In the genomic region with DNA sequence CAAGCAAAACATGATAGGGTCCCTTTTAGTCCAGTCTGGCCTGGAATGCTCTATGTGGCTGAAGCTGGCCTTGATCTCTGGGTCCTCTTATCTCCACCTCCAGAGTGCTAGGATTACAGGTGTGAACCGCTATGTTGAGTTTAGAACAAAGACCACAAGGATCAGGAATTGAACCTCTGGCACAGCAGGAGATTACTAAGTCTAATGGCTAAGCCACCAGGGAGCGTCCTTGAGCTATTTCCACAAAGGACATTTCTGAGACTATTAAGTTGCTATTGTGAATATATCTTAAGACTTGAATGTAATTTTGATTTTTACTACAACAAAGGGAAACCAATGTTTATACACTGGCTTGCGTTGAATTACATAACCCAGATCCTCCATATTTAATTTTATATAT, we compare ENCODE assay signal across 9 mouse cellular contexts. TPM values are rescaled to one million over a fixed set of nuclear protein-coding genes. Genes with fewer than 3 reads are reported as not detected.
DNase-seq lines count a peak whose midpoint lies in the region; TF ChIP-seq lines count a peak whose summit lies in the region.
"Had no signal": no experiment of that assay in that cellular context is flagged by ENCODE, and none has a peak within 500 bp of the region (broad histone marks: within the 10 kb centered on the region; RNA-seq: fewer than 3 reads in every experiment).

No protein-coding gene starts in this region.

- peak; percentile 70 for TF ChIP-seq CTCF in gastrocnemius, adult 2 months (IDR thresholded peaks at IDR 0.05)

- intact Hi-C loops in gastrocnemius, adult 2 months (cut with DNase I): loop anchor here (1.0 to 10.0 kb wide), 3 partner anchors 188 to 435 kb away; no protein-coding TSS in a partner anchor
- intact Hi-C loops in gastrocnemius, postnatal 14 days (cut with DNase I; ENCODE audit: low total_unique reads): loop anchor here (5.0 to 10.0 kb wide), 2 partner anchors 190 to 262 kb away; no protein-coding TSS in a partner anchor

- DNase-seq in gastrocnemius, adult 2 months: peak; percentile 42
- no peak for DNase-seq in gastrocnemius, postnatal 4 days (ENCODE audit: low spot score in 2 of 2)
- DNase-seq in right cerebral cortex, postnatal 14 days: peak; percentile 15
- no peak for DNase-seq in right cerebral cortex, postnatal 10 days (ENCODE audit: low spot score in 2 of 2)
- DNase-seq in gastrocnemius, postnatal 14 days: peak; percentile 13
- DNase-seq in lung, postnatal 14 days: peak; percentile 67
- no peak for DNase-seq in B cell, adult 2 months
- DNase-seq in urinary bladder, adult 2 months (ENCODE audit: low spot score): no peak

- H3K27ac ChIP-seq in gastrocnemius, adult 2 months: no peak overlapping the region
- H3K27ac ChIP-seq: neural tube, embryonic 12.5 days had no signal

- H3K4me3 ChIP-seq in gastrocnemius, adult 2 months: no peak overlapping the region
- H3K4me3 ChIP-seq: neural tube, embryonic 12.5 days had no signal

RNA-seq across cellular contexts. Expression of a gene that starts 13.0 kb away (rescaled TPM):
- under 1 TPM in 1 of 2 experiments, not detected in 1; 0.25 TPM for total RNA-seq in gastrocnemius, adult 2 months (2021)
- 1 to 10 TPM in 1 of 2 experiments, under 1 TPM in 1; 0.70 to 1.1 TPM for total RNA-seq in gastrocnemius, postnatal 4 days (2021)
- under 1 TPM; 0.47 to 0.58 TPM for total RNA-seq in gastrocnemius, postnatal 14 days (2021)
- 5.4 and 6.2 TPM in 2 replicates for polyA plus RNA-seq in urinary bladder, adult 2 months (2012; rRNA removed)

Comparison
In these comparisons a context has a peak if more than half of its experiments do, and no peak if none do; other contexts are left out.
1. DNase-seq: peak in gastrocnemius, adult 2 months (single experiment), right cerebral cortex, postnatal 14 days (single experiment), gastrocnemius, postnatal 14 days (single experiment) and lung, postnatal 14 days (single experiment); none in gastrocnemius, postnatal 4 days (0 of 2), right cerebral cortex, postnatal 10 days (0 of 2), B cell, adult 2 months (0 of 2) and urinary bladder, adult 2 months (single experiment).